Mouse (Mus musculus) cerebellum, adult (tissue): ENCODE data around the gene Nxph3.
"Not testable (repeated sequence)": the region's sequence is repeated elsewhere in the genome, so short reads cannot be mapped to it uniquely, and the experiment has no call there.

Experiments used
- ATAC-seq: cut with Nextera tagmentation; 2 replicates; pipeline ENCODE4 v1.9.2; 2017; ENCODE audit warnings: mild to moderate bottlenecking, moderate library complexity, mixed read lengths; ENCODE audit not compliant: insufficient number of reproducible peaks, low FRiP score, low TSS enrichment

Nxph3 gene

DNA sequence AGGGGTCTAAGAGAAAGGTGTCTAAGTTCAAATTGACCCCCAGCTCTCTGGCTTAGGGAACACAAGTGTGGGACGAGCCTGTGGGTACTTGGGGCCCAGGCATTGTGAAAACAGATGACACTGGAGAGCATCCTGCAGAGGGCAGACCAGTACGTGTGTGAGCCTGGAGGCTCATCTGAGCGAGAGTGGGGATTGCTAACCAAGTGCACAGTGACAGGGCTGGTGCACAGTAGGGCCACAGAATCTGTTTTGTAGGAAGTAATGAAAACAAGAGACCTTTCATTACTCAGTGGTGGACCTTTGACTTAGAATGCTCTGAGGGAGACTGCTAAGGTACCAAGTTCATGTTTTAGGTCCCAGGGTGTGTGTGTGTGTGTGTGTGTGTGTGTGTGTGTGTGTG, 5.6 kb upstream of the Nxph3 start:
- ATAC-seq, result no peak

DNA sequence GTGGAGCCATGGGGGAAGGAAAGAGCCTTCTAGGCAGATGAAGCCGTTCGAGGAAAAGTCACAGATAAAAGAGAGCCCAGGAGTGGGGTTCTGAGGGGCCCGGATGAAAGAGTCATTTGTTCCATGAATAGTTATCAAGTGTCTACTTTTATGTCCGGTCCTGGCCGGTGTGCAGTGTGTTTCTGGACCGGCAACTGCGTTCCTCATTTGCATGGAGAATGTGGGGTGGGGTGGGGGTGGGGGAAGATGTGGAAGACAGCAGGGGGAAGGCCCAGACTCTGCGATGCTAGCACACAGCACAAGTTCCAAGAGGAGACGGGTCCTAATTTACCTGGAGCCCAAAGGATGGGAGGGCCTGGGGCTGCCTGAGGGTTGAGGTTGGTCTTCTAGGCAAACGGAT, 4.9 kb upstream of the Nxph3 start:
- ATAC-seq, result no peak

DNA sequence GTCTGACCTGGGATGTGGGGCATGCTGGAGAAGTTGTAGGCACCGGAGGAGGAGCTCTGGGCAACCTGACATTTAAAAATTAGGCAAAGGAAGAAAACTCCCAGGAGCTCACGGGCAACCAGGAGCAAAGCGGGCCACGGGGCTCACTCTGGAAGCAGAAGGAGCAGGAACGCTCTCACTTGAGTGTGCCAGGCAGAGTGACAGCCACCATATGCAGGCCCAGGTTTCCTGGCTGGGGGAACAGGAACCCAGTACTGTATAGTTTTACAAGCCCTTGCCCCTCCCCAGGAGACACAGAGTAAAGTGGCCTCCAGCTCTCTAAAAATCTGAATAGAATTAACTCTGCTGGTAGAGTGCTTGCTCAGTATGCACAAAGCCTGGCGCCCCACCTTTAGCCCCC, 2.8 kb upstream of the Nxph3 start:
- no peak for ATAC-seq

DNA sequence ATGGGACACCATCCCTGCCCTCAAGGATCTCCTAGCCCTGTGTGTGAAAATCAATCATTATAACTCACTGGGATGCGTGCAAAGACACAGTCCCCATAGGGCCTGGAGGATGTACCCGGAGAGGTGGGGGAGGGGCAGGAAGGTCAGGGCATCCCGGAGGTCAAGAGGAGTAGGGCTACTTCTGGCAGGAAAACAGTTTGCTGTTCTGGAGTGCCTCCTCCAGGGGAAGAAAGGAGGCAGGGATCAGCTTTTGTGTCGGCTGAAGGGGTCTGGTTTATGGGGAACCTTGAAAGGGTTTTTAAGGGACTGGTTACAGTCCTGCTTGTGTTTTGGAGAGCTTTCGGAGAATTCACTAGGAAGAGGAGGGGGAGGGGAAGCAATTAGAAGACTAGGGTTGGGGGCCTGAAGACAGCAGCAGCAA, 2.1 kb upstream of the Nxph3 start:
- no peak for ATAC-seq

DNA sequence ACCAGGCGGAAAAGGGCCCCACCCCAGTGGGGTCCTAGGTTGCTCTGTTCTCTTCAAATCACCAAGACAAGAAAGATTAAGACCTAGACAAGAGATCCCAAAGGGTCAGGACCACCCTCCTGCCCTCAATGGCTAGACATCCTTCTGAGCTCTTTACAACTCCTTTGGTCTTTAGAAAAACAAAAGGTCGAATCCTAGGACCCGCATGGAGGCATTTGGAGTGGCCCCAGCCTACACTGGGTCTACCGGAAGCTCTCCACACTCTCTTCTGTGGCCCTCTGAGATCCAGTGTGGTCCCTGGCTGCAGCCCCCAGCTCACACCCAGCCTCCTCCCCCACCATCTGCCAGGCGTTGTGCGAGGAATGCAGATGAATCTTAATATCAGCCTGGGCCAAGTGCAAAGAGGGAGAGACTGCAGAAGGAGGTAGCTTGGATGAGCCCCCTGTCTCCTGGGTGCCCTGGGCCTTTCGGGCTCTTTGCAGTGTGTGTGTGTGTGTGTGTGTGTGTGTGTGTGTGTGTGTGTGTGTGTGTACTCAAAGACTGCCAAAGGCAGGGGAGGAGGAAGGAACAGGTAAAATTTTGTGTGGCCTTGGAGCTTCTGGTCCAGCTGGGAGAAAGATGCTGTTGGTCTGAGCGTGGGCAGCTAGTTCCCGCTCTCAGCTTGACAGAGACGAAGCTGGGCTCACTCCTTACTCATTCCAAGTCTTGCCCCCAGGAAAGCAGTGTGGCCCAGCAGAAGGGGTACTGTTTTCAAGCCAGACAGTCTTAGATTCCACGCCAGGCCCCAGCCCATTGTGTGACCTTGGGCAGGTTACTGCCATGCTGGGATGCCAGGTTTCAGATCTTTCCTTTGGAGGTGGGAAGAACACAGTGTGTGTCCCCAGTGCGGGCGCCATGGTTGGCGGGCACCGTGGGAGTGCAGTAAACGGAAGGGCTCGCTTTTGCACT, 1.3 kb upstream of the Nxph3 start:
- ATAC-seq, result no peak

DNA sequence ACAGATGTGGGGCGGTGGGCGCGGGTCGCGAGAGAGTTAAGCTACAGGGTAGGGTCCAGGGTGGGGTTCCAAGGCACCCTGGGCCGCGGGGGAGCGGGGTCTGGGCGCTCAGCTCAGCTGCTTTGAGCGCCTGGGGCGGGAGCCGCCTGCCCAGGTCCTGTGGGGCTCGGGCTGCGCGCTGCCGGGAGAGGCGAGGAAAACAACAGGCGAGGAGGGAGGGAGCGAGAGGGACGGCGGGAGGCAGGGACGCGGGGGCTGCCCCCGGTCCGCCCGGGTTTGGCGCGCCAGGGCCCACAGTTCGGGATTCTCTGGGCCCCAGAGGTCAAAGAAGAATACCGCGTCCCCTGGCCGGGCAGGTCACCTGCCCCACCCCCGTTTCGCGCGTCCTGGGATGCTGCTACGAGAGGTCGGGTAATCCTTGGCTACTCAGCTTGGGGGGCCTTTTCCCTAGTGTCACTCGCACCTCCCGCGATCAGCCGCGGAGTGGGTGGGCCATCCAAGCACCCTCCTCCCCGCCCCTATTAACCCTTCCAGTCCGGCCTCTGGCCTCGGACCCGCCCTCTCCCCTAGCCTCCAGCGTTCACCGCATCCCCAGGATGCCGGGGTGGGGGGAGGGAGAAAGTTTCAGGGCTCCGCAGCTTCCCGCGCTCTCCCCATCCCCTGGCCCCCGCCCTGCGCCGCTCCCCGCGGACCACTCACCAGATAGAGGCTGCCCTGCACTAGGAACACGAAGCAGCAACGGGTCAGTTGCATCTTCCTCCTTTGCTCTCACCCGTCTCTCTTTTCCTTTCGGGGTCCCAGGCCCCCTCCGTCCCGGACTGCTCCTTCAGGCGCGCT, 691 bp downstream of the Nxph3 start:
- no peak for ATAC-seq

DNA sequence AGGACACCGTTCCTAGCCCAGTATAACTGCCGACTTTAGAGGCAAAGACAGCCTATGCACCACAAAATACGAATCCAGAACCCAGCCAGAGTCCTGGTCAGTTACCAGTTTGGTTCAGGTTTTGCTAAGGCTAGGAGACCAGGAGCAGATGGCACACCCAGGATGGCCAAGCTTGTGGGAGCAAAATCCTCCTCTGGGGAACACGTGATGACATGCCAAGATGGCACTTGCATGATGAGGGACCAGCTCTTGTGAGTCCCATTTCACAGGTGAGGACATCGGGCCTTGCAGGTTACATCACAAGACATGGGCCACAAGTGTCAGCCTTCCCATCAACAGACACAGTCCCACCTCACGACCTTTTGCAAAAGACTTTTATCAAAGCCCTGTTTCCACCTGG, 2.0 kb downstream of the Nxph3 start:
- ATAC-seq, result no peak

DNA sequence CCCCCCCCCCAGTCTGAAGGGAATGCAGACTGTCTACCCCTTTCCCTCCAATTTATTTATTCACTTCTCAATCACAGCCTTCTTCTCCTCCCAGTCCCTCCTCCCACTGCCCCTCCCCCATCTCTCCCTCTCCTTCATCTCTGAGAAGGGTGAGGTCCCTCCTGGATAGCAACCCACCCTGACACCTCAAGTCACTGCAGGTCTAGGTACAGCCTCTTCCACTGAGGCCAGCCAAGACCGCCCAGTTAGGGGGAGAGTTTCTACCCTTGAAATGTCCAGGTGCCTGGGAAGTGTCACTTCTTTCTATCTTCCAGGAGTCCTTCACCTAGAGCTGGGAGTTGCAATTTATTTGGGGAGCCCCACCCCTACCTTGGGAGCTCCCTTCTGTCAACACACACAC, 2.5 kb downstream of the Nxph3 start:
- ATAC-seq, result no peak

DNA sequence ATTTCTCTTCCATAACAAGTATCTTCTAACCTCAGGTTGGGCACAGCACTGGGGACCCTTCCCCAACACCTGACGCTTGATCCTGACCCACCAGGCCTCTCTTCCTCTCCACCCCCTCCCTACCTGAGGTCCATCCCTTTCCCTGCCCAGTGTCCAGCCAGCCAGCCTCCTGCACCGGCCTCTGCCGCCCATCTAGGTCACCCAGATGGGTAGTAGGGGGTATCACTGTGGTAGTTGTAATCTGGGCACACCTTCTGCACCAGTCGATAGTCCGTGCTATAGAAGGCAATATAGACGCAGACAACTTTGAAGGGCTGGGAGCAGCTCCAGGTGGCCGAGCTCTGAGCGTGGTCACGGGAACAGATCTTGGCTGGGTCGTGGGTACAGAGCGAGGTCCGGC, 3.7 kb downstream of the Nxph3 start:
- no peak for ATAC-seq

DNA sequence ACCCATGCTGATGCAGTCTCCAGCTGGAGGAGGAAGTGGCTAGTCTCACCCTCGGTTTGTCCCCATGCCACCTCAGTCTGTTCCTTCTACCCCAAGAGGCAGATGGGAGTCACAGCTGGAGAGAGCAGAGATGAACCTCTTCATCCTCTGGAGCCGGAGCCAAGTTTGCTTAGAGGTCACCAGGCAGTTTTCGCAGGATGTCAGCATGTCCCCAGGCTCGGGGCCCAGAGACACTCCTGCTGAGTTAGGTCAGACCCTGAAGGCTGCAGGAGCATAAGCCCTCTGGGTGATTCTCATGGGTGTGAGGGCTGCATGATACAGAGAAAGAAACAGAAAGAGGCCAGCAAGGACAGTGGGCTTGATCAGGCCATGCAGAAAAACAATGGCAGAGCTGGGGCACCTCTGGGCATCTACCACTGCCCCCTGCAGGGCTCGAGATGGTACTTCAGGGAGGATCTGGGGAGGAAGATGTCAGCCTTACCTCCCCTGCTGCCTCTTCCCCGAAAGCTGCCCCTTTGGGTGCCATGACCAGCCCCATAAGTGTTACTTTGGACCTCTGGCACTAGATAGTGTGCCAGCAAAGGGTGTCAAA, 5.1 kb downstream of the Nxph3 start:
- no peak for ATAC-seq

DNA sequence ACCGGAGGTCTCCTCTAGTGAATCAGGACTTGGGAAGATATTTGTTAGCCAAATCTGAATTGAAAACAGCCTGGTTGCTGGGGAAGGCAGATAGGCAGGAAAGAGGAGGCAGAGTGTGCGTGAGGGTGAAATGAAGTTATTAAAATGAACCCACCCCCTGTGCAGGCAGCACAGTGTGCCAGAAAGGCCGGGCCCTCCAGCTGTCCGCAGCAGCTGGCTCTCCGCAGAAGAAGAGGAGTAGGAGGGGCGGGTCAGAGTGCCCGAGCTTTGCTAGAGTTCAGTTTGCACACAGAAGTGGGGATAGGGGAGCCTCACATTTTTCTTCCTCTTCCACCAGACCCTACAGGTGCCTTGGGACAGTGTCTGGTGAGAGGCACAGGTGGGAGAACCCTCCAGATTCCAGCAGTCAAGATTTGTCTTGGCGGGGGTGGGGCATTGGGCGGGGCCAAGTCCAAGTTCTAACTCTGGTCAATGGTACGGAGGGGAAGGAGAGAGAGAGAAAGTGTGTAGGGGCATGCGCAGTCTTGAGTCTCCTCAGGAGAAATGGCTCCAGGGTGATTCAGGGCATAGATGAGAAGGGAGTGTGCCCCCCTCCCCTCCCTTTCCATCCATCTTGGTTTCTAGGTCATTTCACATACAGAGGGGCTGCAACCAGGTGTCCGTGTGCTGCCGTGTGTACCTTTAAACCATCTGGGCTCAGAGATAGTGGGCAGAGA, 6.0 kb downstream of the Nxph3 start:
- ATAC-seq, result no peak

DNA sequence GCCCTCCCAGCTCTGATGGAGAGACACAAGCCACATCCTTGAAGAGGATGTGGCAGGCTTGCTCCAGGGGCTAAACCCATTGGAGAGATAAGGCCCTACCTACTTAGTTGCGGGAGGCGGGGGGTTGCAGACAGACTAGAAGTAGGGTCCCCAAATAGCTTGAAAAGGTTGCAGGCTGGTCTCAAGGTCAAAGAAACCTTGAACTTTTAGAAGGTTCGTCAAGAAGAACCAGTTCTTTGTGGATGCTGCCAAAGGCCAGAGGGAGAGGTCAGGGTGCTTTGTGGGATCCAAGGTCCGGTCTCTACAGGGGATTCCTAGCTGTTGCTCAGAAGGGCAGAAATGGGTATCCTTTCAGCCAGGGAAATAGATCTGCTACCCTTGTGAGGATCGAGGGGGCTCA, 6.6 kb downstream of the Nxph3 start:
- no peak for ATAC-seq

DNA sequence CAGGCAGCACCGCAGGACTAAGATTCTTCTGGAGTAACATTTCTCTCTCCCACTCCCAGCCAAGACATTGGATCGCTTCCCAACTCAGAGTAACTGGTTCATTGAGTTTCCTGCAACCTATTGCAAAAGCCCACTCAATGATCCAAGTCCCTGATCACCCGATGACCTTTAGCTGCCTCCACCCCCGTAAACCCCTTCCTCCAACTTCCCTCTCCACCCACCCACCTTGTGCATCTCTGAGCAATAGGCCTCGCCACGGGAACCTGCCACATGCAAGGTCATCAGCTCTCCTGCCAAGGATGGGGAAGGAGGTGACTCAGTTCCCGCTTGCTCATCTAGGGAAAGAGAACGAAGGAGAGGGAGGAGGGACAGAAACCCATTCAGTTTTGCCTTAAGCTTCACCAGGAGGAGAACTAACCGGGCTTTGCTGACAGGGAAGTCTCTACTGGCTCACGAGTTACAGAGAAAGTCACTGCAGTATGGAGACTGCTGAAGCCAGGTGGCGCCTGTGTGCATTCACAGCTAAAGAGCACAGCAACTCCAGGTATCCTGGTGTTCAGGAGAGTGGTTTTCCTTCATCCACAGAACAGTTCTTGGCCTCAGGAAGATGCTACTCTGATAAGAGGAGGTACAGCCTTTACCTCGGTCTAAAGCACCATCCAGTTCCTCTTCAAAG, 7.2 kb downstream of the Nxph3 start:
- ATAC-seq, result no peak

DNA sequence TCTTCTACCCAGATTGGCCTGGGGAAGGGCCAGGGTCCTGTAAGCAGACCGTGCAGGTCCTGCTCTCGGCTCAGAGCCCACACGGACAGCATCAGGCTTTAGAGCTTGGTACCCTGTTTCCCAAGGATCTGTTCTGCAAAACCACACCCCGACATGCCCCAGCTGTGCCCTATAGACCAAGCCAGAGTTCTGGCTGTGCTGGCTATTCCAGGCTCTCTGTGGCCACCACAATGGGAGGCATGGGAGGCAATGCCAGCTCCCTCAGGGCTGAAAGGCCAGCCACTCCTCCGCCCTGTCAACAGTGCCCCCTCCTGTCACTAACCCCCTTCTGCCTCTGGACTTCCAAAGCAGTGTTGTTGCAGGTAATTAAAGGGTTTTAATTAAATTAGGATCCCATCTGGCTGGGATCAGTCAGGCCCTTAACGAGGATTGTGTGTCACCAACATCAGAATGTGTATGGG, 10.1 kb downstream of the Nxph3 start:
- no peak for ATAC-seq

DNA sequence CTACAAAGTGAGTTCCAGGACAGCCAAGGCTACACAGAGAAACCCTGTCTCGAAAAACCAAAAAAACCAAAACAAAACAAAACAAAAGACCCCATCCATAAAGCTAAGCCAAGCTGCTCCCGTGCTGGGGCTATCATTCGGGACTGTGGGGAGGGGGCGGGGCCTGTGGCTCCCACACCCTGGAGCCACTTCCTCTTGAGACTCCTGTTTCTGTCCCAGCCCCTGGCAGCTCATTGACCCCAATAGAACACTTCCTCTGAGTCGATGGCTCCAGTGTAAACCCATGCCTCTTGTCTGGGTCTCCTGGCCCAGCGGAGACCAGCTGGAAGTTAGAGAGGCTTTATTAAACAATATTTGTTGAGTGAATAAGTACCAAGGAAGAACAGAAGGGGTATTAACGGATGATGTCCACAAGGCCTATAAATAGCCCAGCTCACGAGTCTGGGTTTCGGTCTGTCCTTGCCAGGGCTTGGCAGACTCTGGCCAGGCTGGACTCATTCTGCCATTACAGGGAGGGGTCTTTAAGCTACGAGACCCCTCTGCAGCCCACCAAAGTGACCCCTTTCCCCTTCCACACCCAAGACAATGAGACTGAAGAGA, 10.7 kb downstream of the Nxph3 start:
- no peak for ATAC-seq

DNA sequence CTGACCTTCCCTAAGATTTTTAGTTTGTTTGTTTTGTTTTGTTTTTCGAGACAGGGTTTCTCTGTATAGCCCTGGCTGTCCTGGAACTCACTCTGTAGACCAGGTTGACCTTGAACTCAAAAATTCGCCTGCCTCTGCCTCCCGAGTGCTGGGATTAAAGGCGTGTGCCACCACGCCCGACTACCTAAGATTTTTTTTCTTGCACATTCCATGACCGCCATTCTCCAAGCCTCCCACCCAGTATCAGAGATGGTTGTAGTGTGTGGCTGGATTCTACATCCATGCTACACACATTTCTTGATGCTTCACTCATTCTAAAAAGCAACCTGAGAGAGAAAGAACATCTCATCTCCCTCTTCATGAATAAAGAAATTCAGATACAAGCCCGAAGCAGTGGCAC, 12.5 kb downstream of the Nxph3 start:
- ATAC-seq, result not testable (repeated sequence)

DNA sequence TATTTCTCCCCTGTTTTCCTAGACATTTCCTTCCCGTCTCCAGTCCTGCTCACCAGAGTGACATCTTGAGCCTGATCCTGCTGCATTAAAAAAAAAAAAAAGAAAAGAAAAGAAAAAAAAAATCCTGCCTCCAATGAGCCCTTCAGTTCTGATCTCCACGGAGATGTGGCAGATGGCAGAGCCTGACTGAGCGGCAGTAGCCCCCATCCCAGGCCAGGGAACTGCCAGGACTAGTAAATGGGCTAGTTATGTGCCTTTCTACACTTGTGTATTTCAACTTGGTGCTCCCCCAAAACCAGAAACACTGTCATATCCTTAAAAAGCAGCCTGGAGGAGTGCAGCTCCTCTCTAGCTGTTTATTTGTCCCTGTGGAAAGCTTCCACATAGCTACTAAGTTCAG, 13.5 kb downstream of the Nxph3 start:
- peak; percentile 45; the same call in 1 of the 2 replicates for ATAC-seq

DNA sequence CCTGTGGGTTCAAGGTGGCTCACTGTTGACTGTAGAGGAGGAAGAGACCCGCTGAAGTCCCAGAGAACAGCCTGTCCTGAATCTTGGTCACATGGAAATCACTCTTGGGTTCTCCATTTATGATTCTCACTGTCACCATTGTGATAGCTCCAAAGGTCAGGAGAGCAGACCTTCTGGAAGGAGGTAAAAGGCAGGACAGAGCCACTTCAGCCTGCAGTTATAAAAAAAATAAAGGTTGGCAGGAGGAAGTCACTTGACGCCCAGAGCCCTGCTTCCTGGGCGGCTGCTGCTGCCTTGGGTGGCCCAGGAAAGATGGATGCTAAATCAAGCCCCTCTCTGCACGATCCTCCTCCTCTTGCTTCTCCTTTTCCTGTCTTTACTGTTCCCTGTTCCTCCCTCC, 14.0 kb downstream of the Nxph3 start:
- ATAC-seq, result no peak

DNA sequence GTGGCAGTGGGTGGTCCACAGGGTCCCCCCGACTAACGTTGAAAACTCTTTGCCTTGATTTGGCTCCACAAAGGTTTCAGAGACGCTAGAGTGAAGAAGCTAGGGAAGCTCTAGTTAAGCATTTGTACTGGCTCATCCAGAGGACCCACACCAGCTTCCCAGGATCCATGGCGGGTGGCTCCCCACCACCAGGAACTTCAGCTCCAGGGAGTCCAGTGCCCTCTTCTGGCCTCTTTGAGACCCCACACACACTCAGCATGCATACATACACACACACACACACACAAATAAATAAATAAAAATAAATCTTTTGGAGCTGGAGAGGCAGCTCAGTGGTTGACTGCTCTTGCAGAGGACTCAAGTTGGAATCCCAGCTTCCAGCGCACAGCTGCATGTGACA, 16.4 kb downstream of the Nxph3 start:
- no peak for ATAC-seq
